ENCODE assay signal across 11 mouse cellular contexts in the genomic region with DNA sequence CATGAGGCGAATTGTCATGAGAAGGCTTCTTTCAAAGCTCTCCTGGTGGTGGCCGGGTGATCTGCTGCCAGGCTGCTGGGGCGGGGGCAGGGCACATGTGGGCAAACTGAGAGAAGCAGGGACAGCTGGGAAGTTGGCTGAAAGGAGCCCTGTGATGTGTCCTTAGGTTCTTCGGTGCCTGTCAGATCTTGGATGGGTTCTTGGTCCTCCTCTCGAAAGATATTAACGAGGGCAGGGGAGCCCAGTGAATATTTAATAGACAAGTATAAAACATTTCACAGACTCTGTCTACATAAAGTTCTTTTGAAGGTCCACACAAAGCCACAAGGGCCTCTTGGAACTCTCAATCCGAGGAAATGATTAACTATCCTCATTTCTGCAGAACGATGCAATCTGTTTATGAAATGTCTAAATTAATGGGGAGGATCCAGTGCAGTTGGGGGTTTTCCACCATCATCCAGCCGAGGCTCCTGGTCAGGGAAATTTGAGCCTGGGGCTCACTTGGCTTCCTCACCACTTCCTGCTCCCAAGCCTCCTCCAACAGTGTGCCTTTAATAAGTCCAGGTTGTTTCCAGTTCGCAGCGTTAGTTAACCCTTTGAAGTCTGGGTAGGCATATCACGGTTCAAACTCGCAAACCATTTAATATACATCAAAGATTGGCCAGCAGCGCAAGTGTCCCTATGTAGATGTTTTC.
DNase-seq lines count a peak whose midpoint lies in the region; ATAC-seq and TF ChIP-seq lines count a peak whose summit lies in the region.
"Had no signal": no experiment of that assay in that cellular context is flagged by ENCODE, and none has a peak within 500 bp of the region (broad histone marks: within the 10 kb centered on the region; RNA-seq: fewer than 3 reads in every experiment).

No protein-coding gene starts in this region.

- 0 out of 2 replicates have a peak, but pooled peaks have one; percentile 9 for TF ChIP-seq CTCF in heart, adult 2 months (IDR thresholded peaks at IDR 0.05)
- TF ChIP-seq CTCF in thymus, adult 2 months (IDR thresholded peaks at IDR 0.05; ENCODE audit: borderline replicate concordance, control insufficient read depth, extremely low read depth, insufficient read depth, low read length, poor library complexity), result no peak

- no peak overlapping the region for H3K4me2 ChIP-seq in midbrain, embryonic 15.5 days
- H3K4me2 ChIP-seq: midbrain, embryonic 13.5 days had no signal

- no peaks in the 10 kb centered on the region for H3K79me2 ChIP-seq in heart, adult 2 months (replicated peaks; ENCODE audit: control insufficient read depth, insufficient read depth, low read length)

- intact Hi-C loops in heart, adult 2 months (cut with DNase I), result no loop called here
- intact Hi-C loops in heart, postnatal 25 days (cut with DNase I), result no loop called here
- intact Hi-C loops in left cerebral cortex, postnatal 36 days (cut with DNase I), result no loop called here

- H3K4me1 ChIP-seq in heart, adult 2 months (ENCODE audit: control insufficient read depth, insufficient read depth, low read length), result peaks cover 5% of the 10 kb centered on the region
- peaks cover 18% of the 10 kb centered on the region for H3K4me1 ChIP-seq in thymus, adult 2 months (replicated peaks; ENCODE audit: control insufficient read depth, insufficient read depth, low read length)
- H3K4me1 ChIP-seq in midbrain, embryonic 15.5 days, result no peaks in the 10 kb centered on the region

- TF ChIP-seq EP300 in heart, adult 2 months (IDR thresholded peaks at IDR 0.05; ENCODE audit: insufficient read depth, low read depth, low read length), result no peak

- H3K27me3 ChIP-seq in heart, adult 2 months (ENCODE audit: control insufficient read depth, insufficient read depth, low read length), result no peaks in the 10 kb centered on the region
- H3K27me3 ChIP-seq in thymus, adult 2 months (ENCODE audit: control insufficient read depth, insufficient read depth, low read length), result no peaks in the 10 kb centered on the region
- H3K27me3 ChIP-seq in midbrain, embryonic 15.5 days (replicated peaks), result peaks cover 23% of the 10 kb centered on the region; the same call in 1 of the 2 replicates

- H3K36me3 ChIP-seq in heart, adult 2 months (ENCODE audit: control insufficient read depth, insufficient read depth, low read length), result peaks cover 3% of the 10 kb centered on the region; the same call in 1 of the 2 replicates
- H3K36me3 ChIP-seq in thymus, adult 2 months (ENCODE audit: control insufficient read depth, insufficient read depth, low read length), result no peaks in the 10 kb centered on the region
- H3K36me3 ChIP-seq in midbrain, embryonic 15.5 days (replicated peaks), result no peaks in the 10 kb centered on the region
- H3K36me3 ChIP-seq: forebrain, embryonic 10.5 days; heart, embryonic 10.5 days; midbrain, embryonic 13.5 days had no signal

- 61% methylated on average over 14 of the region's 14 CpGs for WGBS in heart, adult 2 months
- WGBS in thymus, adult 2 months, result 50% methylated on average over 14 of the region's 14 CpGs
- 78% methylated on average over 14 of the region's 14 CpGs for WGBS in midbrain, embryonic 15.5 days

- no peak for TF ChIP-seq POLR2A in heart, adult 2 months (IDR thresholded peaks at IDR 0.05; ENCODE audit: insufficient read depth, low read depth, low read length)
- TF ChIP-seq POLR2A in thymus, adult 2 months (IDR thresholded peaks at IDR 0.05; ENCODE audit: control insufficient read depth, extremely low read depth, insufficient read depth, low read length, poor library complexity), result no peak

- no peak overlapping the region for H3K9ac ChIP-seq in heart, adult 2 months (ENCODE audit: low read depth, low read length)
- H3K9ac ChIP-seq in midbrain, embryonic 15.5 days, result no peak overlapping the region
- H3K9ac ChIP-seq: midbrain, embryonic 13.5 days had no signal

- ATAC-seq in midbrain, embryonic 15.5 days (replicated peaks), result no peak
- ATAC-seq: midbrain, embryonic 13.5 days had no signal

- no peaks in the 10 kb centered on the region for H3K9me3 ChIP-seq in midbrain, embryonic 15.5 days
- H3K9me3 ChIP-seq: forebrain, embryonic 10.5 days; heart, embryonic 10.5 days; midbrain, embryonic 13.5 days had no signal

- no peak overlapping the region for H3K27ac ChIP-seq in heart, adult 2 months
- no peak overlapping the region for H3K27ac ChIP-seq in thymus, adult 2 months (ENCODE audit: control insufficient read depth, insufficient read depth, low read length)
- H3K27ac ChIP-seq in midbrain, embryonic 15.5 days, result no peak overlapping the region
- H3K27ac ChIP-seq: forebrain, embryonic 10.5 days; heart, embryonic 10.5 days; midbrain, embryonic 13.5 days had no signal

- no peak overlapping the region for H3K4me3 ChIP-seq in heart, adult 2 months
- no peak overlapping the region for H3K4me3 ChIP-seq in thymus, adult 2 months (ENCODE audit: control insufficient read depth, insufficient read depth, low read length)
- H3K4me3 ChIP-seq in midbrain, embryonic 15.5 days, result no peak overlapping the region
- H3K4me3 ChIP-seq: forebrain, embryonic 10.5 days; heart, embryonic 10.5 days; midbrain, embryonic 13.5 days had no signal

- DNase-seq in heart, adult 2 months, result no peak
- no peak for DNase-seq in heart, postnatal 25 days (ENCODE audit: low spot score)
- peak; percentile 36 for DNase-seq in thymus, postnatal 4 days
- no peak for DNase-seq in thymus, adult 2 months
- DNase-seq in kidney, postnatal 14 days, result peak; percentile 61
- DNase-seq in natural killer cell, adult 2 months (ENCODE audit: low spot score in 2 of 2), result no peak
- DNase-seq in left cerebral cortex, postnatal 36 days (ENCODE audit: low spot score in 2 of 2), result no peak

Comparison
In these comparisons a context has a peak if more than half of its experiments do, and no peak if none do; other contexts are left out.
1. DNase-seq: peak in thymus, postnatal 4 days (single experiment) and kidney, postnatal 14 days (single experiment); none in heart, adult 2 months (0 of 2), heart, postnatal 25 days (single experiment), thymus, adult 2 months (single experiment), natural killer cell, adult 2 months (0 of 2) and left cerebral cortex, postnatal 36 days (0 of 2).